Mouse (Mus musculus) liver, embryonic 14.5 days (tissue): ENCODE results near the gene Klhl32.

Experiments
- CTCF ChIP-seq: IDR thresholded peaks from 2 replicates; pipeline ENCODE4 v1.5.1; 2016; ENCODE audit warnings: antibody characterized with exemption, low read depth, control low read depth
- EP300 ChIP-seq: IDR thresholded peaks from 2 replicates; pipeline ENCODE4 v1.6.1; 2016; ENCODE audit warnings: antibody characterized with exemption, low read depth

GRCm38 (mm10) chr4:24598637-24599036, 252.3 kb downstream of the Klhl32 start:
- TF ChIP-seq CTCF (no peak), EP300 (no peak)
